In genomic region chr16:84698708-84699107, GRCm38 (mm10) we compare ENCODE assay signal across 27 mouse cellular contexts. TPM values are rescaled to one million over a fixed set of nuclear protein-coding genes. Genes with fewer than 3 reads are reported as not detected.
DNase-seq lines count a peak whose midpoint lies in the region; ATAC-seq and TF ChIP-seq lines count a peak whose summit lies in the region.
"Had no signal": no experiment of that assay in that cellular context is flagged by ENCODE, and none has a peak within 500 bp of the region (broad histone marks: within the 10 kb centered on the region; RNA-seq: fewer than 3 reads in every experiment).

No protein-coding gene starts in this region.

- no peak for TF ChIP-seq POLR2A in embryonic fibroblast, embryonic 13.5 days (IDR thresholded peaks at IDR 0.05; ENCODE audit: low read depth, low read length)

- ATAC-seq in cerebellum, adult (ENCODE audit: insufficient number of reproducible peaks, low FRiP score, low TSS enrichment): no peak
- ATAC-seq: activated CD4-positive, CD25-positive, alpha-beta regulatory T cell, adult 4 months; forebrain, embryonic 15.5 days; liver, embryonic 12.5 days had no signal

- H3K4me1 ChIP-seq in embryonic fibroblast, embryonic 13.5 days (ENCODE audit: control insufficient read depth, insufficient read depth, low read length): peaks cover 4% of the 10 kb centered on the region; the same call in 1 of the 2 replicates
- H3K4me1 ChIP-seq: liver, embryonic 12.5 days had no signal

- DNase-seq in adrenal gland, postnatal 14 days: peak; percentile 26
- no peak for DNase-seq in adrenal gland, adult 18-20 months (ENCODE audit: low spot score in 2 of 2)
- DNase-seq in NIH3T3 (ENCODE audit: low read depth): peak; percentile 71
- no peak for DNase-seq in kidney, postnatal 10 days
- no peak for DNase-seq in cerebellum, postnatal 25 days
- DNase-seq in natural killer cell, adult 2 months (ENCODE audit: low spot score in 2 of 2): no peak
- DNase-seq: cerebellum, adult 18-20 months; cerebellum, postnatal 14 days; gastrocnemius, postnatal 25 days; heart, adult 2 months; heart, postnatal 14 days; kidney, adult 18-20 months; layer of hippocampus, adult 9-11 months; lung, adult 18-20 months; lung, postnatal 14 days; midbrain, embryonic 14.5 days; thymus, adult 2 months; thymus, postnatal 4 days had no signal

- no peak overlapping the region for H3K4me3 ChIP-seq in embryonic fibroblast, embryonic 13.5 days (ENCODE audit: insufficient read depth, low read length)
- H3K4me3 ChIP-seq: forebrain, embryonic 15.5 days; heart, adult 2 months; heart, embryonic 13.5 days; hindbrain, embryonic 13.5 days; limb, embryonic 13.5 days; liver, embryonic 12.5 days had no signal

- peak overlapping the region; percentile 70 for H3K27ac ChIP-seq in embryonic fibroblast, embryonic 13.5 days (ENCODE audit: insufficient read depth, low read length)
- H3K27ac ChIP-seq: forebrain, embryonic 15.5 days; heart, adult 2 months; heart, embryonic 13.5 days; hindbrain, embryonic 13.5 days; limb, embryonic 13.5 days; liver, embryonic 12.5 days; stomach, postnatal 0 days had no signal

- TF ChIP-seq CTCF in embryonic fibroblast, embryonic 13.5 days (IDR thresholded peaks at IDR 0.05; ENCODE audit: borderline replicate concordance, insufficient read depth, low read length): no peak

RNA-seq across cellular contexts. Expression of gene Mrpl39, which starts 36.8 kb away (rescaled TPM):
- 54.9 and 56.2 TPM in 2 replicates for total RNA-seq in adrenal gland, postnatal 14 days (2021)
- total RNA-seq in adrenal gland, adult 18-20 months (2021): 10 to 100 TPM; 43.8 to 44.5 TPM
- polyA plus RNA-seq in embryonic fibroblast, embryonic 13.5 days (2011; ENCODE audit: insufficient read length, low read depth, missing spikeins): 23.2 and 26.8 TPM in 2 replicates

Comparison
In these comparisons a context has a peak if more than half of its experiments do, and no peak if none do; other contexts are left out.
1. DNase-seq: peak in adrenal gland, postnatal 14 days (single experiment) and NIH3T3 (single experiment); none in adrenal gland, adult 18-20 months (0 of 2), kidney, postnatal 10 days (single experiment), cerebellum, postnatal 25 days (0 of 2) and natural killer cell, adult 2 months (0 of 2).